11 mouse cellular contexts compared by ENCODE assay signal in the genomic region with DNA sequence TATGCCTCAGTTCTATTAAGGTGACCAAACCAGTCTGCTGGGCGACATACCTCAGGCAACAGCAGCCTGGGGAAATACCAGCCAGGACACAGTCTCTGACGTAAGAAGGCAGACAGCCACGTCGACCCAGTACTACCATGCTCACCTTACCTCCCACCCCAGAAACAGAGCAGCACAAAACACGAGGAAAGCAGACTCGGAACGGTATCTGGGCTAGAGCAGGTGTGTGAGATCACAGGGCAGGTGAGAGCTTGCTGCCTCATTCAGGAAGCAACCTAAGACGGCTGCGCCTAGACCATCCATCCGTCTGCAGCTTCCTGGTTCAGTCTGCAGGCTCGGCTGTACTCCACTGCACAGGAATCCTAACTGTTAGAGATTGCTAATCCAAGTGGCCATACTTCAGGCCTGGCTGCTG. TPM values are rescaled to one million over a fixed set of nuclear protein-coding genes. Genes with fewer than 3 reads are reported as not detected.
DNase-seq lines count a peak whose midpoint lies in the region; ATAC-seq and TF ChIP-seq lines count a peak whose summit lies in the region.
"Had no signal": no experiment of that assay in that cellular context is flagged by ENCODE, and none has a peak within 500 bp of the region (broad histone marks: within the 10 kb centered on the region; RNA-seq: fewer than 3 reads in every experiment).

No protein-coding gene starts in this region.

- no peaks in the 10 kb centered on the region for H3K9me3 ChIP-seq in embryonic facial prominence, embryonic 13.5 days
- H3K9me3 ChIP-seq in intestine, embryonic 14.5 days (ENCODE audit: control insufficient read depth, low read length) = no peaks in the 10 kb centered on the region
- no peaks in the 10 kb centered on the region for H3K9me3 ChIP-seq in kidney, embryonic 16.5 days (ENCODE audit: low read length)
- H3K9me3 ChIP-seq in lung, postnatal 0 days (ENCODE audit: low read length) = no peaks in the 10 kb centered on the region
- no peaks in the 10 kb centered on the region for H3K9me3 ChIP-seq in liver, embryonic 12.5 days (replicated peaks)
- no peaks in the 10 kb centered on the region for H3K9me3 ChIP-seq in heart, embryonic 12.5 days (replicated peaks)

- no peak for TF ChIP-seq CTCF in lung, postnatal 0 days (IDR thresholded peaks at IDR 0.05)

- no peak overlapping the region for H3K4me3 ChIP-seq in embryonic facial prominence, embryonic 13.5 days
- no peak overlapping the region for H3K4me3 ChIP-seq in intestine, embryonic 14.5 days (ENCODE audit: low read depth, low read length)
- H3K4me3 ChIP-seq in kidney, embryonic 16.5 days (ENCODE audit: low read length) = no peak overlapping the region
- no peak overlapping the region for H3K4me3 ChIP-seq in lung, postnatal 0 days (ENCODE audit: low read depth, low read length)
- H3K4me3 ChIP-seq in liver, embryonic 12.5 days = no peak overlapping the region
- no peak overlapping the region for H3K4me3 ChIP-seq in heart, embryonic 12.5 days
- H3K4me3 ChIP-seq: erythroblast, embryonic 14.5 days had no signal

- H3K36me3 ChIP-seq in embryonic facial prominence, embryonic 13.5 days = no peaks in the 10 kb centered on the region
- no peaks in the 10 kb centered on the region for H3K36me3 ChIP-seq in intestine, embryonic 14.5 days (ENCODE audit: control insufficient read depth, insufficient read depth, low read length)
- no peaks in the 10 kb centered on the region for H3K36me3 ChIP-seq in kidney, embryonic 16.5 days (ENCODE audit: insufficient read depth, low read length)
- H3K36me3 ChIP-seq in lung, postnatal 0 days (ENCODE audit: insufficient read depth, low read length) = no peaks in the 10 kb centered on the region
- no peaks in the 10 kb centered on the region for H3K36me3 ChIP-seq in liver, embryonic 12.5 days
- no peaks in the 10 kb centered on the region for H3K36me3 ChIP-seq in heart, embryonic 12.5 days

- TF ChIP-seq EP300 in lung, postnatal 0 days (IDR thresholded peaks at IDR 0.05) = no peak

- peaks cover 45% of the 10 kb centered on the region for H3K4me1 ChIP-seq in embryonic facial prominence, embryonic 13.5 days
- 0 out of 2 replicates have a peak, but pooled peaks cover 7% of the 10 kb centered on the region for H3K4me1 ChIP-seq in intestine, embryonic 14.5 days (replicated peaks; ENCODE audit: control insufficient read depth, insufficient read depth, low read length)
- H3K4me1 ChIP-seq in kidney, embryonic 16.5 days (ENCODE audit: insufficient read depth, low read length) = peaks cover 33% of the 10 kb centered on the region
- H3K4me1 ChIP-seq in lung, postnatal 0 days (ENCODE audit: insufficient read depth, low read depth, low read length) = no peaks in the 10 kb centered on the region
- H3K4me1 ChIP-seq in liver, embryonic 12.5 days = peaks cover 33% of the 10 kb centered on the region
- H3K4me1 ChIP-seq in heart, embryonic 12.5 days (replicated peaks) = peaks cover 11% of the 10 kb centered on the region

- 69% methylated on average over 11 of the region's 11 CpGs for WGBS in embryonic facial prominence, embryonic 13.5 days
- WGBS in intestine, embryonic 14.5 days = 70% methylated on average over 11 of the region's 11 CpGs
- WGBS in kidney, embryonic 16.5 days = 59% methylated on average over 11 of the region's 11 CpGs
- WGBS in lung, postnatal 0 days = 56% methylated on average over 11 of the region's 11 CpGs
- 72% methylated on average over 11 of the region's 11 CpGs for WGBS in liver, embryonic 12.5 days (ENCODE audit: insufficient replicate concordance)
- 71% methylated on average over 11 of the region's 11 CpGs for WGBS in heart, embryonic 12.5 days

- ATAC-seq in embryonic facial prominence, embryonic 13.5 days (ENCODE audit: insufficient number of reproducible peaks, insufficient read depth, low FRiP score, low TSS enrichment, low read depth) = peak; percentile 68
- ATAC-seq in intestine, embryonic 14.5 days (replicated peaks; ENCODE audit: low FRiP score, low TSS enrichment, low read depth) = peak; percentile 41; the same call in 1 of the 2 replicates
- peak; percentile 86 for ATAC-seq in kidney, embryonic 16.5 days (ENCODE audit: low FRiP score, low TSS enrichment)
- peak; percentile 85 for ATAC-seq in lung, postnatal 0 days
- ATAC-seq in liver, embryonic 12.5 days = no peak
- no peak for ATAC-seq in heart, embryonic 12.5 days (ENCODE audit: insufficient number of reproducible peaks, low FRiP score)

- no peak overlapping the region for H3K9ac ChIP-seq in embryonic facial prominence, embryonic 13.5 days
- H3K9ac ChIP-seq in intestine, embryonic 14.5 days (ENCODE audit: low read length) = no peak overlapping the region
- 0 out of 2 replicates have a peak overlapping the region, but pooled peaks have one; percentile 12 for H3K9ac ChIP-seq in kidney, embryonic 16.5 days (replicated peaks; ENCODE audit: low read length)
- H3K9ac ChIP-seq in lung, postnatal 0 days (replicated peaks; ENCODE audit: low read depth) = no peak overlapping the region
- no peak overlapping the region for H3K9ac ChIP-seq in liver, embryonic 12.5 days
- H3K9ac ChIP-seq in heart, embryonic 12.5 days = no peak overlapping the region

- H3K4me2 ChIP-seq in embryonic facial prominence, embryonic 13.5 days = peak overlapping the region; percentile 4; the same call in 1 of the 2 replicates
- no peak overlapping the region for H3K4me2 ChIP-seq in intestine, embryonic 14.5 days (ENCODE audit: low read length)
- 0 out of 2 replicates have a peak overlapping the region, but pooled peaks have one; percentile 14 for H3K4me2 ChIP-seq in kidney, embryonic 16.5 days (replicated peaks; ENCODE audit: low read depth, low read length)
- peak overlapping the region; percentile 28; the same call in 1 of the 2 replicates for H3K4me2 ChIP-seq in lung, postnatal 0 days (replicated peaks; ENCODE audit: low read depth, low read length)
- H3K4me2 ChIP-seq in liver, embryonic 12.5 days = no peak overlapping the region
- H3K4me2 ChIP-seq in heart, embryonic 12.5 days = no peak overlapping the region

- peak overlapping the region; percentile 72 for H3K27ac ChIP-seq in embryonic facial prominence, embryonic 13.5 days
- no peak overlapping the region for H3K27ac ChIP-seq in intestine, embryonic 14.5 days (ENCODE audit: low read depth)
- peak overlapping the region; percentile 48 for H3K27ac ChIP-seq in kidney, embryonic 16.5 days (ENCODE audit: low read length)
- no peak overlapping the region for H3K27ac ChIP-seq in lung, postnatal 0 days (ENCODE audit: low read length)
- no peak overlapping the region for H3K27ac ChIP-seq in liver, embryonic 12.5 days
- H3K27ac ChIP-seq in heart, embryonic 12.5 days (ENCODE audit: poor library complexity, severe bottlenecking) = no peak overlapping the region

- H3K27me3 ChIP-seq in embryonic facial prominence, embryonic 13.5 days = no peaks in the 10 kb centered on the region
- no peaks in the 10 kb centered on the region for H3K27me3 ChIP-seq in intestine, embryonic 14.5 days (replicated peaks; ENCODE audit: control insufficient read depth, insufficient read depth, low read length)
- H3K27me3 ChIP-seq in kidney, embryonic 16.5 days (ENCODE audit: insufficient read depth, low read length) = no peaks in the 10 kb centered on the region
- no peaks in the 10 kb centered on the region for H3K27me3 ChIP-seq in lung, postnatal 0 days (replicated peaks; ENCODE audit: insufficient read depth, low read length)
- no peaks in the 10 kb centered on the region for H3K27me3 ChIP-seq in liver, embryonic 12.5 days (replicated peaks)
- H3K27me3 ChIP-seq in heart, embryonic 12.5 days (replicated peaks) = no peaks in the 10 kb centered on the region

- no peak for DNase-seq in intestine, embryonic 14.5 days (ENCODE audit: low spot score)
- DNase-seq in lung, postnatal 0 days (ENCODE audit: low spot score) = peak; percentile 62
- no peak for DNase-seq in thymus, postnatal 10 days (ENCODE audit: low spot score in 2 of 2)
- DNase-seq: adrenal gland, adult 8-10 months; cerebellum, postnatal 36 days; liver had no signal

RNA-seq across cellular contexts. Expression of gene Tiam1, which starts 45.4 kb away (rescaled TPM):
- polyA plus RNA-seq in embryonic facial prominence, embryonic 13.5 days (2015; fragmentation: Nextera tagmentation; extraction: Ambion mirVana) = 44.6 and 45.9 TPM in 2 replicates
- 21.4 and 23.3 TPM in 2 replicates for polyA plus RNA-seq in intestine, embryonic 14.5 days (2014; fragmentation: Nextera tagmentation; extraction: Ambion mirVana)
- polyA plus RNA-seq in kidney, embryonic 16.5 days (2015; fragmentation: Nextera tagmentation; extraction: Ambion mirVana) = 11.5 and 16.1 TPM in 2 replicates
- 3.7 and 9.3 TPM in 2 replicates for polyA plus RNA-seq in lung, postnatal 0 days (2015; fragmentation: Nextera tagmentation; extraction: Ambion mirVana)
- 6.7 and 9.7 TPM in 2 replicates for polyA plus RNA-seq in liver, embryonic 12.5 days (2016; fragmentation: Nextera tagmentation; extraction: Ambion mirVana)
- 15.4 and 16.9 TPM in 2 replicates for polyA plus RNA-seq in heart, embryonic 12.5 days (2016; fragmentation: Nextera tagmentation; extraction: Ambion mirVana)

Comparison
In these comparisons a context has a peak if more than half of its experiments do, and no peak if none do; other contexts are left out.
1. ATAC-seq: peak in embryonic facial prominence, embryonic 13.5 days (single experiment), intestine, embryonic 14.5 days (single experiment), kidney, embryonic 16.5 days (single experiment) and lung, postnatal 0 days (single experiment); none in liver, embryonic 12.5 days (single experiment) and heart, embryonic 12.5 days (single experiment).
2. H3K27ac ChIP-seq: peak in embryonic facial prominence, embryonic 13.5 days (single experiment) and kidney, embryonic 16.5 days (single experiment); none in intestine, embryonic 14.5 days (single experiment), lung, postnatal 0 days (single experiment), liver, embryonic 12.5 days (single experiment) and heart, embryonic 12.5 days (single experiment).
3. H3K4me2 ChIP-seq: peak in embryonic facial prominence, embryonic 13.5 days (single experiment), kidney, embryonic 16.5 days (single experiment) and lung, postnatal 0 days (single experiment); none in intestine, embryonic 14.5 days (single experiment), liver, embryonic 12.5 days (single experiment) and heart, embryonic 12.5 days (single experiment).